Mouse (Mus musculus): ENCODE measurements around the gene Pi4ka.
"Not testable (repeated sequence)": the region's sequence is repeated elsewhere in the genome, so short reads cannot be mapped to it uniquely, and the experiment has no call there.

DNA sequence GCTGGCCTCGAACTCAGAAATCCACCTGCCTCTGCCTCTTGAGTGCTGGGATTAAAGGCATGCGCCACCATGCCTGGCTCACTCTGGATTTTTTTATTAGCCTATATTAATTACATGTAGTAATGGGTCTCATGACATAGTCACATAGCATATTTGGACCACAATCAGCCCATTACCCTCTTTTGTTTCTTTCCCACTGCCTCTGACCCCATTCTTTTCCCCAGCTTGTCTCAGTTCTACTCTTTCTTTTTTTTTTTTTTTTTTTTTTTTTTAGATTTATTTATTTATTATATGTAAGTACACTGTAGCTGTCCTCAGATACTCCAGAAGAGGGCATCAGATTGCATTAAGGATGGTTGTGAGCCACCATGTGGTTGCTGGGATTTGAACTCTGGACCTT lies 174.6 kb downstream of the Pi4ka start:
- TF ChIP-seq POLR2A (IDR thresholded peaks at IDR 0.05; ENCODE audit: borderline replicate concordance, insufficient read depth, low read length); CTCF (IDR thresholded peaks at IDR 0.05; ENCODE audit: borderline replicate concordance, insufficient read depth, low read depth, low read length): not testable (repeated sequence)

All from cerebellum, adult 2 months (tissue).